11 mouse cellular contexts compared by ENCODE assay signal in the genomic region with DNA sequence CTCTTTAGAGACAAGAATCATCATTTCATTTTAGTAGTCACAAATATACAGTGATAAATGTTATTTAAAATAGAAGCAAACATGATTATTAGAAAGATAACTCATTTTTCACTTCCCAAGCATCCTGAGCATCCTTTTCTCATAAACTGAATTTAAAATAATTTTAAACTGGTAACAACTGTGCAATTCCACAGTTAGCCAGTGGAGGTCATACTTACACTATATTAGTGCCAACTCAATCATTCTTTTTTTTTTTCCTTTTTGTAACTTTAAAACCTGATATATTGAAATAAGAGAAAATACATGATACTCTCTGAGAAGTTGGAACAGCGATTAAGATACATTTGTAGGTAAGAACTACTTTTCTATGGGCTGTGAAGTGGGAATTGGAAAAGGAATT.
DNase-seq lines count a peak whose midpoint lies in the region; ATAC-seq lines count a peak whose summit lies in the region.
"Had no signal": no experiment of that assay in that cellular context is flagged by ENCODE, and none has a peak within 500 bp of the region (broad histone marks: within the 10 kb centered on the region; RNA-seq: fewer than 3 reads in every experiment).

No protein-coding gene starts in this region.

- H3K4me2 ChIP-seq in hindbrain, embryonic 14.5 days (replicated peaks) = no peak overlapping the region
- H3K4me2 ChIP-seq in hindbrain, embryonic 13.5 days = no peak overlapping the region
- no peak overlapping the region for H3K4me2 ChIP-seq in midbrain, embryonic 15.5 days
- H3K4me2 ChIP-seq: liver, embryonic 13.5 days had no signal

- no peaks in the 10 kb centered on the region for H3K36me3 ChIP-seq in hindbrain, embryonic 14.5 days (replicated peaks; ENCODE audit: control insufficient read depth, insufficient read depth)
- no peaks in the 10 kb centered on the region for H3K36me3 ChIP-seq in hindbrain, embryonic 13.5 days
- H3K36me3 ChIP-seq in midbrain, embryonic 15.5 days (replicated peaks) = no peaks in the 10 kb centered on the region
- no peaks in the 10 kb centered on the region for H3K36me3 ChIP-seq in midbrain, embryonic 10.5 days
- H3K36me3 ChIP-seq: liver, embryonic 13.5 days had no signal

- H3K9ac ChIP-seq in hindbrain, embryonic 14.5 days = no peak overlapping the region
- no peak overlapping the region for H3K9ac ChIP-seq in hindbrain, embryonic 13.5 days
- H3K9ac ChIP-seq in midbrain, embryonic 15.5 days = no peak overlapping the region
- H3K9ac ChIP-seq: liver, embryonic 13.5 days had no signal

- no peaks in the 10 kb centered on the region for H3K9me3 ChIP-seq in hindbrain, embryonic 14.5 days (ENCODE audit: control insufficient read depth, low read length)
- no peaks in the 10 kb centered on the region for H3K9me3 ChIP-seq in hindbrain, embryonic 13.5 days
- no peaks in the 10 kb centered on the region for H3K9me3 ChIP-seq in midbrain, embryonic 15.5 days
- H3K9me3 ChIP-seq in midbrain, embryonic 10.5 days (replicated peaks) = no peaks in the 10 kb centered on the region
- H3K9me3 ChIP-seq: liver, embryonic 13.5 days had no signal

- no peaks in the 10 kb centered on the region for H3K4me1 ChIP-seq in hindbrain, embryonic 14.5 days (replicated peaks; ENCODE audit: control insufficient read depth, insufficient read depth, low read length)
- no peaks in the 10 kb centered on the region for H3K4me1 ChIP-seq in hindbrain, embryonic 13.5 days (replicated peaks)
- no peaks in the 10 kb centered on the region for H3K4me1 ChIP-seq in midbrain, embryonic 15.5 days
- H3K4me1 ChIP-seq in midbrain, embryonic 10.5 days = no peaks in the 10 kb centered on the region
- H3K4me1 ChIP-seq: liver, embryonic 13.5 days had no signal

- H3K4me3 ChIP-seq in hindbrain, embryonic 14.5 days (replicated peaks; ENCODE audit: low read length) = no peak overlapping the region
- H3K4me3 ChIP-seq in hindbrain, embryonic 13.5 days = no peak overlapping the region
- H3K4me3 ChIP-seq in midbrain, embryonic 15.5 days = no peak overlapping the region
- H3K4me3 ChIP-seq in midbrain, embryonic 10.5 days = no peak overlapping the region
- H3K4me3 ChIP-seq: liver, embryonic 13.5 days; myocyte had no signal

- peak; percentile 75 for DNase-seq in hindbrain, embryonic 14.5 days (ENCODE audit: low spot score)
- DNase-seq in midbrain, embryonic 10.5 days (ENCODE audit: low spot score) = no peak
- DNase-seq in embryo, embryonic 10.5 days (ENCODE audit: low spot score) = peak; percentile 56
- DNase-seq in spleen, adult 18-20 months = no peak
- no peak for DNase-seq in thymus, postnatal 4 days
- DNase-seq: cerebellum, adult 18-20 months; liver, embryonic 13.5 days; right cerebral cortex, postnatal 4 days had no signal

- WGBS in hindbrain, embryonic 14.5 days = 17% methylated on average over 1 of the region's 1 CpGs
- WGBS in hindbrain, embryonic 13.5 days = 20% methylated on average over 1 of the region's 1 CpGs
- WGBS in midbrain, embryonic 15.5 days = 20% methylated on average over 1 of the region's 1 CpGs
- WGBS in midbrain, embryonic 10.5 days = 38% methylated on average over 1 of the region's 1 CpGs

- no peaks in the 10 kb centered on the region for H3K27me3 ChIP-seq in hindbrain, embryonic 14.5 days (ENCODE audit: control insufficient read depth, insufficient read depth, low read length)
- H3K27me3 ChIP-seq in hindbrain, embryonic 13.5 days = no peaks in the 10 kb centered on the region
- H3K27me3 ChIP-seq in midbrain, embryonic 15.5 days (replicated peaks) = no peaks in the 10 kb centered on the region
- no peaks in the 10 kb centered on the region for H3K27me3 ChIP-seq in midbrain, embryonic 10.5 days (ENCODE audit: low read depth, poor library complexity, severe bottlenecking)
- H3K27me3 ChIP-seq: liver, embryonic 13.5 days had no signal

- no peak overlapping the region for H3K27ac ChIP-seq in hindbrain, embryonic 14.5 days
- no peak overlapping the region for H3K27ac ChIP-seq in hindbrain, embryonic 13.5 days
- H3K27ac ChIP-seq in midbrain, embryonic 15.5 days = no peak overlapping the region
- H3K27ac ChIP-seq in midbrain, embryonic 10.5 days (replicated peaks) = no peak overlapping the region
- H3K27ac ChIP-seq: liver, embryonic 13.5 days had no signal

- no peak for ATAC-seq in hindbrain, embryonic 14.5 days (ENCODE audit: low FRiP score)
- no peak for ATAC-seq in hindbrain, embryonic 13.5 days (ENCODE audit: low FRiP score)
- ATAC-seq in midbrain, embryonic 15.5 days (replicated peaks) = 0 out of 2 replicates have a peak, but pooled peaks have one; percentile 37

Comparison
In these comparisons a context has a peak if more than half of its experiments do, and no peak if none do; other contexts are left out.
1. DNase-seq: peak in hindbrain, embryonic 14.5 days (single experiment) and embryo, embryonic 10.5 days (single experiment); none in midbrain, embryonic 10.5 days (single experiment), spleen, adult 18-20 months (0 of 2) and thymus, postnatal 4 days (single experiment).